Mouse (Mus musculus) retina, embryonic 14.5 days (tissue): ENCODE results near the gene Cd27.

Source experiments
- DNase-seq: peaks from one replicate; pipeline ENCODE4 v3.0.0-alpha.2; 2015; ENCODE audit warnings: low spot score

The Cd27 gene

DNA sequence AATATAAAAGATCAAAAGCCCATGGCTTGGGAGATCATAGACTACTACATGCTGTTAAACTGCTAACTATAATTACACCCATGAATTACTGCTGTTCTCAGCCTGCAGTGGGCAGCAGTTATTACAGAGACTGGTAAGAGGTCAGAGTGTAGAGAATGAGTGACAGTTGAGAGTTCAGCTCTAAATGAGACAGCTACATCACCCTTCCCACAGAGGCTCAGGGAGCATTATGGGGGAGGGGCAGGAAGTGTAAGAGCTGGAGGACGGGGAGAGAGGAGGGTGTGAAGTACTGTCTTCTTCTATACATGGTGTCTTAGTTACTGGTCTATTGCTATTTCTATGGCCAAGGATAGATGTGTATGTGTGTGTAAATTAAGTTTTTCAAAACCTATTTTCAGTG lies 7.7 kb upstream of the Cd27 start:
- peak; percentile 61 for DNase-seq

DNA sequence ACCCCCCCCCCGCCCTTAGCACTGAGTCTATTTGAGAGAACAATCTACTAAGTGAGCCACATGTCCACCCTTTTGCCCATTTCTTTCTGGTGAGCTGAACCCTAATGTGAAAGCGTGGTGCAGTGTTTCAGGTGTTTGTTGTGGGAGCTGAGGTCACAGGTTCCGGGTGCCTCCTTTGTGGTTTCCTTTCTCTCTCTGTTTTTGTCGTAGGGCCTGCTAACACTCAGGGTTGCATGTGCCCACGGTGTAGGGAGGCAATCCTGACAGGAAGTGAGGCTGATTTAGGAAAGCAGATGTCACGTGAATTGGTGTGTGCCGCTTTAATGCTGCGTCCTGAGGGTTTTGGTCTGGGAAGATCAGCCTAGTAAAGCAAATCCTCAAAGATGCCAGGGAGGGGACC lies 4.8 kb upstream of the Cd27 start:
- DNase-seq: no peak

DNA sequence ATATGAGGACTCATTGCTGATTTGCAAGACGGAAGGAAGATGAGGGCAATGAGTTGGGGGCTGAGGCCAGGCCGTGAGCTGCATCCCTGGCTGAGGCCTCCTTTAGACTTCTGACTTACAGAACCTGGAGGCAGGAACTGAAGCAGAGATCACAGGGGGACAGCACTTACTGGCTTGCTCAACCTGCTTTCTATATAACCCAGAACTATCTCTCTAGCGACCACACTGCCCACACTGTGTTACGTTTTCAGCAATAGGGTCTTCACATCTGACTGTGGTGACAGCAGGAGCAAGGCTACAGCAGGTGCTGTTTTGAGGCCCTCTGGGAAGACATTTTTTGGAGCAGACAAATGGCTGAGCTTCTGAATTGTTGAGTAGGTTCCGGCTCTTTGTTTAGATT lies 3.8 kb upstream of the Cd27 start:
- DNase-seq: no peak

DNA sequence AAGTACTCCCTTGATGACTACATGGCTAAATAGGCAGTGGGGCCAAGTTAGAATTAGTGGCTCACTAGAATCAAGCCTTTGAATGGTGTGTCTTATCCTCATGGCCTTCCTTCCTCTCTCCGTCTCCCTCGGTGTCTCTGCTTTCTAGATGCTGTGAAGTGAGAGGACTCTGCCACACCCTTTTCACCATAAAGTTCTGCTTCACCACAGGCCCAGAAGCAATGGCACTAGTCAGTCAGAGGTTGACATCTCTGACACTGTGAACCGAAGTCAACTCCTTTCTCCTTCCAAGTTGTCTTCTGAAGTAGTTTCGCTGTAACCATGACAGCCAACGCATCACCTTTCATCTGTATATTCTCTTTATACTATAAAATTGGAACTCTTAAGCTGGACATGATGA lies 2.7 kb upstream of the Cd27 start:
- no peak for DNase-seq

DNA sequence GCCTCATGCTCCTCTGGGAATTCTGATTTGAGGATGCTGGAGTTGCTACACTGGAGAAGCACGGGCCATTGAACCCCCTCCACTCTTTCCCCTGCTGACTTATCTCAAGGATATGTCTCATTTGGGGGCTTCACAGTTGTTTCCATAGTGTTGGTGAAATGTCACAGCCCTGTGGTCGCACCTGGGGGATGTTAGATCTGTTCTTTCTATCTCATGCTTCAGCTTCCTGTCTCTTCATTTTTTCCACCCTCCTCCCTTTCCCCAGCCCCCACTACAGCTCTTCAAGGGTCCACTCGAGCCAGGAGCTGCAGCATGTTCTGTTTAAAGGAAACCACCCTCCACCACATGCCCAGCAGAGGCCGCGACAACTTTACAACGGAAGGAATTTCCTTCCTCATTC lies 1.6 kb upstream of the Cd27 start:
- DNase-seq: no peak

DNA sequence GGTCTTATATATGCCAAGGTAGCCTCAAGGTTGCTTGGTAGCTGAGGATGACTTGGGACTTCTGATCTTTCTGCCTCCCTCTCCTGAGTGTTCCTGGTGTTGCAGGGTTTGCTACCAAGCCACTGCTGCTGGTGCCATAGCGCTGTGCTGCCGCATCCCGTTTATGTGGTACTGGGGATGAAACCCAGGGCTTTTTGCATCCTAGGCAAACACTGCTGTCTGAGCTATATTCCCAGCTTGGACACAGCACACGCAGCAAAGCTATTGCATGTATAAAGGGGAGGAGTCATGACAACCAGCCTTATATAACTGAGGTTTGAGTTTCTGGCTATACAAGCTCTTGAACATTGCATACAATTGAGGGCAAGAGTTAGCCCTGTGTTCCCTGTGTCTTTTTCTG lies 611 bp upstream of the Cd27 start:
- no peak for DNase-seq

DNA sequence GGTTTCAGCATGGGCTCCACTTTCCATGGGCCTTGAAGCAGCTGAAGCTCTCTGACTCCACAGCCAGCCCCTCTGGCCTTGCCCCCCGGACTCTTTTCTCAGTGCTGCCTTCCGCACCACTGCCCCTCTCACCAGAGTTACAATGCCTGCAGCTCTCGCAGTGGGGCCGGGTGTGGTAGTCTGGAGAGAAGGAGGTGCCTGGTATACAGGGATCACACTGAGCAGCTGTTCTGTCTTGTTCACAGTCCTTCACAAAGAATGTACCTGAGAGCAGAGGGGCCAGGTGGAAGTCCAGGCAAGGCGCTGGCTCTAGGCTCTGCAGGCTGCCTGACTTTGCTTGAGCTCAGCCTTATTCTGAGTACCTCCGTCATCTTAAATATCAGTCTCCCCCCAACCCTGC lies 469 bp downstream of the Cd27 start:
- peak; percentile 30 for DNase-seq

DNA sequence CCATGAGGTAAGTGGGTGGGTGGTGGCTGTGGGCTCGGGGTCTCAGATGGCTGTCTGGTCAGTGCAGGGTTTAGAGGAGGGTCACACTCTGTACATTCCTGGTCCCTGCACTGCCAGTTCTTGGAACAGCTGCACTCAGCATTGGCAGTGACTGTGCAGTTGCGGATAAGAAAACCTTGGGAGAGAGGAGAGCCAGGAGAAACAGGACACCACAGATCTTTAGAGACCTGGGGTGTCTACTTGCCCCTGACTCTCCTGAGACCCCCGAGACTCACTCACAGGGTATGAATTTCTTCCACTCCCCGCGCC lies 2.3 kb downstream of the Cd27 start:
- no peak for DNase-seq

DNA sequence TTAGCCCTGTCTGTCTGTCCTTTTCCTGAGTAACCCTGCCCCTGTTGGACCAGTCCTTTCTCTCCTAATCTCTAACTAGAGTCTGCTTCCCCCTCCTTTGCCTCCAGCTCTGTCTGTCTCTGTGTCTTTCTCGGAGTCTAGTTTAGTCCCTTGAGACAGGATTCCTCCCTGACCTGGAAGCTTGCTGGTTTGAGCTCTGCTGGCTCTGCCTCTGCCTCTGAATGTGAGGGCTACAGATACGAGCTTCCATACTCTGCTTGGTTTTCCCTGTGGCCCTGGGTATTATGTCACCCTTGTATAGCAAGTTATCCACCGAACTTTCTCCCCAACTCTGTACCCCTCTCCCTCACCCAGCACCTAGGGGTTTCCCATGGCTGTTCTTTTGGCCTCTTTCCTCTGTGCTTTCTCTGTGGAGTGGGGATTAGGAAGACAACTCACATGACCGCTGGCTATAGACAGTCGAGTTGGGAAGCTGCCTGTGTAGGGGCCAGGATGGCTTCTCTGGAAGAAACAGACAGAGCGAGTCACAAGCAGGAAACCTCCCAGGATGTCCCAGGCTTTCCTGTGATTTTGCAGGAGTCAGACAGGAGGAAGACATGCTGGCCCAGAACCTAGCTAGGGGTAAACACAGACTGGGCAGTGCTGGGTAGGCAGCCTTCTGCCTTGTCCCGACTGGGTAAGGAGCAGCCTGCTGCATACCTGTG lies 2.8 kb downstream of the Cd27 start:
- DNase-seq: no peak

DNA sequence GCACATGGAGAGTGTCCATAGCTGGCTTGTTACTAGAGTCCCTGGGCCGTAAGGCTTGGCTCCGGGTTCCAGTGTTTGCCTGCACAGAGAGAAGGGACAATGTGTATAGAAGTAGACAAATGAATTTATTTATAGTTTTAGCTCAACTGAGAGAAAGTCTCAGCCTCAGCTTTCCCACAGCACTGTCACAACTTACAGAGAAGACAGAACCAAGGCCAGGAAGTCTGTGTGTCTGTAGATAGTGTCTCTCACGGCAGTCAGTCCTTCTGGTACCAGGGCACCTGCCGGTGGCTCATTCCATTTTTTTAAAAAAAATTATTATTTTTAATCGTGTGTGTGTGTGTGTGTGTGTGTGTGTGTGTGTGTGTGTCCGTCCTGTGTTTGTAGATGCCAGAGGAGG lies 4.3 kb downstream of the Cd27 start:
- no peak for DNase-seq

DNA sequence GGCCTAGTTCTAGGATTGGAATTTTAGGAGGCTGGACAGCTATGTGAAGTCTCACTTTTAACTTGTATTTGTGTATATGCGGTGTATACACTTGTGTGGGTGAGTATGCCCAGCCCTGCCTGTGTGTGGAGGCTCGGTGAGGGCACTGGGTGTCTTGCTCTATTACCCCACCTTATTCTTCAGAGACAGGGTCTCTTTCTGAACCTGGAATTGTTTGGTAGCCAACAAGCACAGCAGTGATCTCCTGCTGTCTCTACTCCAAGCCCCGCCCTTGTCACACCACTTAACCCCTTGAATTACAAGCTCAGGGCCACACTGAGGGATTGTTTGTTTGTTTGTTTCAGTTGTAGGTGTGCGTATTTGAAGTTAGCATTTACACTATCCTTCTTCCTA lies 4.8 kb downstream of the Cd27 start:
- no peak for DNase-seq

DNA sequence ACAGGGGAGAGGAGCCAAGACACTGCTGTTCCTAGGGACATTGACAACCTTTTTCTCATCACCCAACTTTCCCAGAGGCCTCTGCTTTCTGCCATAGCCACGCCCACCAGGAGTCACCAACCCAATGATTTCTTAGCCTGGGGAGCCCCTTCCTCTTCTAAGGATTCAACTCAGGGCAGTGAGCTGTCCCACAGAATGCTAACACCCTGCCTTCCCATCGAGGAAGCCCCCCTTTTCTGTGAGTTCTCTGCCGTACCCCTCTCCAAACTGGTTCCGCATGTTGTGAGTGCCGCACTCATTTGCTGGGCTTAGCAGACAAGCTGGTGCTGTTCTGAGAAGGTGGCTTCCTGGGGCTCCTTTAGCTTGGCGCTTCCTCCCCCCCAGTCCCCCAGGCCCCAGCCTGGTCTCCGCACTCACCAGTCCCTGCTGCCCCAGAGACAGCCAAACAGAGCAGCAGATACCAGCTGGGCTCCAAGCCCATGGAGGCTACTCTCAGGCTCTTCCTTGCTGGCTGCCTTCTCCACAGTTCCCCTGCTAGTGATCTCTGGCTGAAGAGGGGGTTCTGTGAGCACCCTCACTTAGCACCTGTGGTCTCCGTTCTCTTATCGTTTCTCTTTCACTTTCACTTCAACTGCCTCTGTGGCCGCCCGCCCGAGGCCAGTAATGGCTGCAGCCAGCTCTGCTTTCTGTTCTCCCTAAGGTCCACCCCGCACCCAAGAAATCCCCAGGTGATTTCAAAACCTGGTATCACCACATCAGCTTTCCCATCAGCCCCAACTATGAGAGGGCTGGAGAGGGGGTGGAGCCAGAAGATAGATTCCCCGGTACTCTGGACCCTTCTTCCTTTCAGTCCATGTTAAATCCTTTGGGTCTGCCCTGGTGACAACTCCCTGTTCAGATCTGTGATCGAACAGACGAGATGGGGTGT lies 5.4 kb downstream of the Cd27 start, which contains the start of gene Tapbpl:
TSS of gene Tapbpl (minus strand) at position 744 of the 928 bp plus-strand sequence.
- peak; percentile 66 for DNase-seq

DNA sequence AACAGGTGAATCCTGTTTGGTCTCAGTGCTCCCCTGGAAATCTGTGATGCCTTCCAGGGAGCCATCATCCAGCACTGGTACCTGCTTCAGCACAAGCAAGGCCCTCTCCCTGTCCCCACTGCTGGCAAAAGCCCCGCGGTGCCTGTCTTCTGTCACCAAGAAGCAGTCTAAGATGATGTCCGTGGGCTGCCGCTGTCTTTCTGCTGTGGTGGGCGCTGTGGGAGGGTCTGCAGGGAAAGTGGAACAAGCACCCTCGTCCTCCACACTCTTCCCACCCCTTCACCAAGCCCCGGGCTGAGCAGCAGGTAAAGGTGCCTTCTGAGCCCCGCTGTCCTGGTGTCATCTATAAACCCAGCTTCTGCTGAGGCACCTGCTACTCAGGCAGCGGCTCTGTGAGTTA lies 6.2 kb downstream of the Cd27 start:
- no peak for DNase-seq

DNA sequence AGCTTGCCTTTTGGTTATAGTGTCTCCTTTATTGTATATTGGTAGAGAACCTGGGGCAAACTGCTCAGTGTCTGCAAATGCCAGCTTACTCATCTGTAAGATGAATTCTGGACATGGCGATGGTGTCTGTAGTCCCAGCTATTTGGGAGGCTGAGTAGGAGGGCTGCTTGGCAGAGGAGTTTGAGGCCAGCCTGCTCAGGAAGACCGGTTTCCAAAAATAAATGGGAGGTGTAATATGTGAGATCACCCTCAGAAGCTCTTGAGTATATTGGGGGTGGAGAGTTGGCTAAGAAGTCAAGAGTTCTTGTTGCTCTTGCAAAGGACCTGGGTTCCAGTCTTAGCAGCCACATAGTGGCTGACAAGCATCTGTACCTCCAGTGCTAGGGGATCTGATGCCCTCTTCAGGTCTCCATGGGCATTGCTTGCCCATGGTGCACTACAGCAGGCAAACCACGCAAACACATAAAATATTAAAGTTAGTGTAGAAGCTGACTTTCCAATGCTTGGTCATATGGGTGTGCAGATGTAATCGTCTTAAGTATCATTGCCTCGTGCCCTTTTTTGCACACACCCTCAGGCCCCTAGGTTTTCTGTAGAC lies 11.2 kb downstream of the Cd27 start:
- DNase-seq: no peak

DNA sequence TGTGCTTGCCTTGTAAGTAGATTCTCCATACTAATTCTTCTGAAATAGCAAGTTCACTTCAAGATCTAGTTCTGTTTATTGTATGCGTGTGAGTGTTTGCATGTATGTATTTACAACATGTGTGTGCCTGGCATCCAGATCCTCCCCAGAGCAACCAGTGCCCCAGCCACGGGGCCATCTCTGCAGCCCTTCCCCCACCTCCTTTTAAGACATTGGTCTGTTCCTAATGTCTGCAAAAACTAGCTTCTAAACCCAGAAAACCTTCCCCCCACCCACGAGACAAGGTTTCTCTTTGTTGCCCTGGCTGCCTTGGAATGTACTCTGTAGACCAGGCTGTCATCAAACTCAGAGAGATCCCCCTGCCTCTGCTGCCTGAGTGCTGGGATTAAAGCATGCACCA lies 14.2 kb downstream of the Cd27 start:
- DNase-seq: no peak

DNA sequence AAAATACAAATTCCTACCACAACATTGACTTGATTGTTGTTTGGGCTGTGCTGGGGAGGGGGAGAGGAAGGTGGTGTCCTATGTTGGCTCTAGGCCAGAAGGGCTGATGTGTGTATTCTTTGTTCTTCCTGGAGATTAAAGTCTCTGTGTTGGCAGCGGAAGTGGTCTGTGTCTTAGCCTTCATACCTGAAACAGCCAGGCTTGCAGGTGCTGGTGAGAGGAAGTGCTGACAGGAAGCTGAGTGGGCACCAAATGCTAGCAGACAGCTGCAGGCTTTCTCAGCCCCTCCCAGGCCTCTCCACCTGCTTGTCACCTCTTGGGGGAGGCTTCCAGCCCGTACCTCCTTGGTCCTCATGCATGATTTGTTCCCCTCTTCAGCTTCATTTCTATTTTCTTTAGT lies 14.7 kb downstream of the Cd27 start:
- DNase-seq: no peak

DNA sequence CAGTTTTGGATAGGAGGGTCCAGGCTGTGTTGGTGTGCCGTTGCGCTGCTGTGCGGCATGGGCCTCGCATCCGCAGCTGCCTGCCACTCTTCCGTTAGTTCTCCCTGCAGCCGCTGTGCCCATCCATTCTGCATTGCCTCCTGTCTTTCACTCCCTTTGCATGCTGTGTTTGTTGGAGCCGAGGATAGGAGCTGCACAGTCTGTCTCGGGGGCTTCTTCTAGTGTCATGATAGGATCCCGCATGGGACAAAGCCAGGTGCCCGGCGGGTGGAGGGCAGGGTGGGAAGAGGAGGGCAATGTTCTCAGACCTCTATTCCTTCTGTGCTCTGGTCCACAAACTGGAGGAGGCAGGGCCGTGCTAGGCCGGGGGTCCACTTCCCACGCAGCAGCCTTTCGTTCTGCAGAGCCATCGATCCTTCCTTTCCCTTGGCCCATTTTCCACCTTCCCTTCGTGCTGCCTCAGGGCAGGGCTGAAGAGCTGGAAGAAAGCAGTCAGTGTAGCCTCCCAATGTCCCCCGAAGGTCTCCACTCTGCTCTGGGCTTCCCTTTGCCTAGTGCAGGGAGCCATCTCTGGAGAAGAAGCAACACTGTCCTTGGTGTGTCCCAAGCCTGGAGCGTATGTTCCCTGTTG lies 15.6 kb downstream of the Cd27 start:
- DNase-seq: no peak

DNA sequence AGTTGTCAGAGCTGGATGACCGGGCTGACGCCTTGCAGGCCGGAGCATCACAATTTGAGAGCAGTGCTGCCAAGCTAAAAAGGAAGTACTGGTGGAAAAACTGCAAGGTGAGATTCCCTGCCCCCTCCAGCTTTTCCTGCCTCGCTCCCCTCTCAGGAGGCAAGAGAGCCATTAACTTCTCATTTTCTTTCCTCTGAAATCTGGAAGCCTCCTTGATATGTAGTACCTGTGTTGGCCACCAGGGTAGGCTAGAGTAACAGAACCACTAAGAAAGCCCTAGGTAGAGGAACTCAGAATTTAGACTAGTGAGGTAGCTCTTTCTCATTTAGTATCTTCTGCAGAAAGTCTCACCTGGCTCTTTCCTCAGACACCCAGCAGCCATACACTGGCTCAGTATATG lies 17.8 kb downstream of the Cd27 start:
- DNase-seq: peak; percentile 82

DNA sequence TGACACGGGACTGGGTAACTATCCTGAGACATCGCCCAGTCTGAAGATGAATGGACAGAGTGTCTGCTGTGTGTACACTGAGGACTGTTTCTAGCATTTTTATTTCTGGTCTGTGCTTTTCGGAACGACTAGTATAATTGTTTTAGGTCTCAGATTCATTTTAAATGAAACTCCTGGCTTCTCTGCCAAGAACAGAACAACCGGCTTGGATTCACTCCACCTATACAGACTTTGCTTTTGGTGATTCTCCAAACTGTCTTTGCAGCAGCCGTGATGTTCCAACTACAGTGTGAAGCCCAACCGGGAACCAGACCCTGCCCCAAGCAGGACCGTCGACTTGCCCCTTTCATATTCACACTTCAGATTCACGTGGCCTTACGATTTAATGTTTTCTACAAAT lies 18.9 kb downstream of the Cd27 start:
- DNase-seq: no peak

DNA sequence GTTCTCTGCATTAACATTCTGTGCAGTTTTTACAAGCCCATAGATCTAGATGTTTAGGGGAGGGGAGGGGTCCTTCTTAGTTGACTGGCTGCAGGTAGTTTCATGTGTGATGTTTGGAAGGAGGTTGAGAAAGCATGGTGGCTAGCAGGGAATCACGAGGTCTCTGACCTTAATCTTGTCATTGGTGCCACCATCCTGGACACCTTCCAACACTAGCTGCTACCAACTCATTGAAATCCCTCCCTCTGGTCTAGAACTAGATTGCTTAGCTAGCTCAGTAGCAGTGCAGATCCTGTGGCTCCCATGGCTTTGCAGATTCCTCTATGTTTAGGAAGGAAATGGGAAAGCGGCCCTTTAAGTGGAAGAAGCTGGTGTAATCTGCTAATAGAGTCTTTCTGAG lies 19.9 kb downstream of the Cd27 start:
- DNase-seq: no peak

DNA sequence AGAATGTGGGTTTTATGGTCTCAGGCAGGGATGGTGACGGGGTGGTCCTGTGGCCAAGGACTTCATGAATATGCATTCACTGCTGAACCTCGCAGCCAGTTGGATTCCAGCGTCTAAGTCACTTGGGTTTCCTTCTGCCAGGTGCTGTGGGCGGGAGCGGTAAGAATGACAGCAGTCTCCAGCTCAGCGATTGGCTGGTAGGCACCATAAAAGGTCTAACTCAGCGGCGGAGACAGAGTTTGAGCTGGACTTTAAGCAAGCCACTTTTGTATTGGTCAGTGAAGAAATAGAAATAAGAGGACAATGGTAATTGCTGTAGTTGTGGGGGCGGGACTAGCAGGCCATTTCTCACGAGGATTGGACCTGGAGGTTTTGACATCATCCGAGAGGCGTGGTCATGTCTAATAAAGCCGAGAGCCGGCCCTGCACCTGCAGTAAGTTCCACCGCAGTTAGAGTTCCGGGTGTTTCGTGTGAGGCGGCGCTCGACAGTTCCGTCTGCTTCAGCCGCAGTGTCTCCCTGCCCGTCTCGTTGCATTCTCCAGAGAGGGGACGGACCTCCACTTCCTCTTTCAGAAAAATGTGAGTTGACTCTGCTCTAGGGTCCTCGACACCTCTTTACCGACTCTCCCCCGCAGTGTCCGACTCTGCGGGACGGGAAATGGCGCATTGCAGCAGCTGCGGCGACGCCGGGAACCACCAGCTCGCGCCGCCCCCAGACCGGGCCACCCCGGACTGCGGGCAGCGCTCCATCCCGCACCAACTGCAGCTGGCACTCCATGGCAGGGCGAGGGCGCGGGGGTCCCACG lies 21.5 kb downstream of the Cd27 start, which contains the start of gene Vamp1:
TSS of gene Vamp1 (plus strand) at position 404 of the 807 bp plus-strand sequence.
- peak; percentile 97 for DNase-seq

DNA sequence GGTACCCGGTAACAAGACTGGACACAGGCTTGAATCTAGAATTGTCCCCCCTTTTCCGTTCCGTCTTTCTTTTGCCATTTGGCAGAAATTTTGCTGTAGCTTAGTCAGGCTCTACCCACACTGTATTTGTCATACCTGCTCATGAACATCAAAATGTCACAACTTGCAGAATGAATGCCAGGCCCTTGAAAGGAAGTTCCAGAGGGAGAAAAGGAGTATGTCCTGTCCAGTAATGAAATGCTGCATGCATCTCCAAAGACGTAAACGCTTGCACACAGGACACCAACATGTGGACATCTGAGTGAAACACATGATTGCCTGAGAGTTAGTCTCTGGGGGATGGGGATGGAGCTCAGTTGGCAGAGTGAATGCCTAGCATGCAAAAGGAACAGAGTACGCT lies 23.1 kb downstream of the Cd27 start:
- no peak for DNase-seq
